Mouse (Mus musculus) ES-Bruce4 (cell line): Measurements from ENCODE around the gene I0C0044D17Rik.
A peak's percentile ranks its signal among the peaks of the same experiment; 100 is the strongest.

Experiments used
- CTCF ChIP-seq: IDR thresholded peaks from one replicate; pipeline ENCODE4 v1.8.1; 2011; ENCODE audit warnings: low read depth, low read length
- EP300 ChIP-seq: IDR thresholded peaks from 2 replicates; pipeline ENCODE4 v1.6.1; 2011; ENCODE audit warnings: low read depth, low read length; ENCODE audit not compliant: insufficient read depth
- POLR2A ChIP-seq: IDR thresholded peaks from one replicate; pipeline ENCODE4 v1.8.1; 2011; ENCODE audit warnings: low read length; ENCODE audit not compliant: insufficient read depth

- TF ChIP-seq EP300 (0 out of 2 replicates have a peak, but pooled peaks have one; percentile 30), CTCF (no peak), POLR2A (no peak)
These were observed 40.5 kb upstream of the I0C0044D17Rik start for GRCm38 (mm10) chr4:98864094-98864493.
